Mouse (Mus musculus) kidney, postnatal 0 days (tissue): ENCODE measurements around the gene Mtg2. TPM values are rescaled to one million over a fixed set of nuclear protein-coding genes. Genes with fewer than 3 reads are reported as not detected.
A peak's percentile ranks its signal among the peaks of the same experiment; 100 is the strongest.

Experiments used
- ATAC-seq: fragments of 200-750 bp; cut with Nextera tagmentation; replicated peaks from 2 replicates; pipeline ENCODE4 v1.8.0; 2017; ENCODE audit warnings: low read depth, moderate number of reproducible peaks, moderate TSS enrichment, moderate library complexity; ENCODE audit not compliant: low FRiP score
- DNase-seq: peaks from one replicate; pipeline ENCODE4 v3.0.0-alpha.2; 2016; ENCODE audit warnings: low spot score
- H3K27ac ChIP-seq: fragments of 300-500 bp; sonication (generic); 2 replicates; pipeline ENCODE4 v1.5.1; 2014; ENCODE audit warnings: mild to moderate bottlenecking
- H3K27me3 ChIP-seq: fragments of 300-500 bp; sonication (generic); 2 replicates; pipeline ENCODE4 v1.6.1; 2014; ENCODE audit warnings: low read length, mixed read lengths; ENCODE audit not compliant: insufficient read depth
- H3K36me3 ChIP-seq: fragments of 300-500 bp; sonication (generic); 2 replicates; pipeline ENCODE4 v1.6.1; 2014; ENCODE audit warnings: low read length, mixed read lengths; ENCODE audit not compliant: insufficient read depth
- H3K4me1 ChIP-seq: fragments of 300-500 bp; sonication (generic); replicated peaks from 2 replicates; pipeline ENCODE4 v1.6.1; 2014; ENCODE audit warnings: antibody characterized with exemption, low read length, mixed read lengths; ENCODE audit not compliant: insufficient read depth
- H3K4me2 ChIP-seq: fragments of 300-500 bp; sonication (generic); 2 replicates; pipeline ENCODE4 v1.6.1; 2014; ENCODE audit warnings: mild to moderate bottlenecking, low read length, moderate library complexity, mixed read lengths
- H3K4me3 ChIP-seq: fragments of 300-500 bp; sonication (generic); replicated peaks from 2 replicates; pipeline ENCODE4 v1.5.1; 2014; ENCODE audit warnings: low read depth, low read length
- H3K9ac ChIP-seq: fragments of 300-500 bp; sonication (generic); 2 replicates; pipeline ENCODE4 v1.6.1; 2014; ENCODE audit warnings: low read depth, low read length
- H3K9me3 ChIP-seq: fragments of 300-500 bp; sonication (generic); replicated peaks from 2 replicates; pipeline ENCODE4 v1.6.1; 2016; ENCODE audit warnings: low read length, inconsistent platforms, mixed read lengths
- CTCF ChIP-seq: IDR thresholded peaks from 2 replicates; pipeline ENCODE4 v1.5.1; 2016; ENCODE audit warnings: antibody characterized with exemption, low read depth, mild to moderate bottlenecking, moderate library complexity
- WGBS: fragments of 180-500 bp; shearing (Covaris S2); extraction: QIAGEN DNeasy Blood & Tissue Kit; methylation state at CpG from one replicate; pipeline ENCODE4 v1.1.7; 2014; 5-methylcytosine and 5-hydroxymethylcytosine counted together
- polyA plus RNA-seq: library from polyadenylated mRNA; unstranded; fragments of >200 nt; fragmentation: Nextera tagmentation; extraction: Ambion mirVana; gene quantifications from 2 replicates; pipeline ENCODE4 v1.2.1, GENCODE M21; 2015

Mtg2 gene
- polyA plus RNA-seq = 18.6 and 19.3 TPM in 2 replicates

DNA sequence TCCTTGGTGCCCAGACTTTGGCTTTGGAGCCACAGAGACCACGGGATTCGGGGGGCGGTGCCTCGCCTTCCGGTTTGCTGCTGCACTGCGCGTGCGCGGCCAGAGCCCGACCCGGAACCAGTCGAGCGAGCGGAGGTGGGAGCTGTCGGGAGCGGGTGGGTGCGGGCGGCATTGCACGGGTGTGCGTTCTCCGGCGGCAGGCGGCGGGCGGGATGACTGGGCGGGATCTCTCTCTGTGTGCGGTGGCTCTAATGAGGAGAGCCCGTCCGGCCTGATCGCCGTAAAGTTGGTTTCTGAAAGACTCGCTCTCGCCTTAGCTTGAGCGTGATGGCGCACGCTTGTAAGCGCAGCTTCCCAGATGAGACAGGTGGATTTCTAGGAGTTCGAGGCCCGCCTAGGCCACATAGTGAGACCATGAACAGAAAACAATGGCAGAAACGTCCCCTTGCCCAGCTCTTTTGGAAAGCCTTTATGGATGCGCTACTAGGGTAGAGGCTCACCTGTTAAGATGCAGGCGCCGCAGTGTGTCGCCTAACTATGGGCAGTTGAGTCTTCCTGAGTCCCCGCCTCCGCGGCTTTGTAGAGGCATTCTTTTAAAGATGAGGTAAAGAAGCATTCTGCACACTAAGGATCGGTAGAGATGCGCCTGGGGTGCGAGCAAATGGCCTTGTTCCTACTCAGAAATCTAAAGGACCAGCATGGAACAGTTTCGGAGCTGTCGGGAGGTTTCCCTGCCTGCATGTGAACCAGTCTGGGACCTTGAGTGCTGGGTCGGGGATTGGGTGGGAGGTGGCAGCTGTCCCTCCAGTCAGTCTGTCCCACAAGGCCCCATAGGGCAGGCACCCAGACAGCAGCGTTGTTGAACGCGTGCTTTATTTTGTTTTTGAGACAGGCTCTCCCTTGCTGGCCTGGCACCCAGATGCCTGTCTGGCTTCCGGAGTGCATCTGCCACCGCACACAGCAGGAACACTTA, at the start of gene Mtg2:
Gene Mtg2, plus strand, starts transcription at position 108 of the 973 bp plus-strand sequence.
- WGBS = 4% methylated on average over 58 of the region's 58 CpGs
- Histone ChIP-seq H3K4me1 (peaks cover 6% of the 10 kb centered on the region; the same call in 1 of the 2 replicates), H3K27ac (peak within 1 kb of the TSS; percentile 76), H3K9ac (peak within 1 kb of the TSS; percentile 58), H3K4me2 (peak within 1 kb of the TSS; percentile 68), H3K9me3 (no peaks in the 10 kb centered on the region), H3K36me3 (0 out of 2 replicates have a peak, but pooled peaks cover 4% of the 10 kb centered on the region), H3K4me3 (peak within 1 kb of the TSS; percentile 64), H3K27me3 (no peaks in the 10 kb centered on the region)
- TF ChIP-seq CTCF = 0 out of 2 replicates have a peak, but pooled peaks have one; percentile 0
- DNase-seq (peak; percentile 95), ATAC-seq (peak; percentile 96)

DNA sequence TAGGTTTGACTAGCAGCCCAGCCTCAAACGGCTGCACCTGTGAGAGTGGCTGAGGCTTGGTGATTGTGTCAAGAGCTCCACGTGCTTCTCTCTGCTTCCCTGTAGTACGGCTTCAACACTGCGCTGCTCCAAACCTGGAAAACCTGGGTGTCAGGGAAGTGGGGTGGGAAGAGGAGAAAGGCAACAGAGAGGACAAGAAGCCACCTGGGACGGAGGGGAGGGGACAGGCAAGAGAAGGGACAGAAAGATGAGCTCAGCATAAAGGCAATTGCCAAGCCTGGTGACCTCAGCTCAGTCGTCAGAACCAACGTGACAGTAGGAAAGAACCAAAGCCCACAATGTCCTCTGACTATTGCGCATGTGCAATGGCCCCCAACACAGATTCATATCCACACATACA, 49.5 kb upstream of the Mtg2 start:
- H3K4me1 ChIP-seq = peaks cover 10% of the 10 kb centered on the region; the same call in 1 of the 2 replicates
- H3K9ac ChIP-seq = no peak overlapping the region
- no peak overlapping the region for H3K27ac ChIP-seq
- no peaks in the 10 kb centered on the region for H3K36me3 ChIP-seq
- H3K4me2 ChIP-seq = no peak overlapping the region
- TF ChIP-seq CTCF = no peak
- H3K9me3 ChIP-seq = no peaks in the 10 kb centered on the region
- ATAC-seq = no peak
- no peak for DNase-seq
- no peak overlapping the region for H3K4me3 ChIP-seq
- H3K27me3 ChIP-seq = peaks cover 4% of the 10 kb centered on the region; the same call in 1 of the 2 replicates
- WGBS = 77% methylated on average over 8 of the region's 8 CpGs

DNA sequence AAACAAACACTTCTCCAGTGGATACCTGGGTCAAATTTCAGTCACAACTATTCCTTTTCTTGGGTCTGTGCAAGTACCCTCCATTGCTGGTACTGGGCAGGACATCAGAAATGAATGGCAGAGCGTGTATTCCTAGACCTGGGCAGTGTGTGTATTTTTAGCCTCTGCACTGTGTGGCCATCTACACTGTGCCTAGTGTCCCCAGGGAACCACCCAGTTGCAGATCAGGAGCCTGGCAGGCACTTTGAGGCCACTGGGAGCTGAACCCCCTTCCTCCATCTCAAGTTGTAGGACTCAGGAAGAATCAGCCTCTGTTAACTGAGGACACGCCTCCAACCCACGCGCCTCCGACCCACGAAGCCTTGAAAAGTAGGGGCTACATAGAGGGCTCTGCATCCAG, 47.6 kb upstream of the Mtg2 start:
- Histone ChIP-seq H3K4me2 (no peak overlapping the region), H3K4me1 (peaks cover 19% of the 10 kb centered on the region), H3K9me3 (no peaks in the 10 kb centered on the region), H3K36me3 (peaks cover 1% of the 10 kb centered on the region; the same call in 1 of the 2 replicates), H3K9ac (no peak overlapping the region), H3K27ac (no peak overlapping the region), H3K27me3 (peaks cover 4% of the 10 kb centered on the region; the same call in 1 of the 2 replicates), H3K4me3 (no peak overlapping the region)
- no peak for TF ChIP-seq CTCF
- 68% methylated on average over 6 of the region's 6 CpGs for WGBS
- DNase-seq = no peak
- ATAC-seq = no peak

DNA sequence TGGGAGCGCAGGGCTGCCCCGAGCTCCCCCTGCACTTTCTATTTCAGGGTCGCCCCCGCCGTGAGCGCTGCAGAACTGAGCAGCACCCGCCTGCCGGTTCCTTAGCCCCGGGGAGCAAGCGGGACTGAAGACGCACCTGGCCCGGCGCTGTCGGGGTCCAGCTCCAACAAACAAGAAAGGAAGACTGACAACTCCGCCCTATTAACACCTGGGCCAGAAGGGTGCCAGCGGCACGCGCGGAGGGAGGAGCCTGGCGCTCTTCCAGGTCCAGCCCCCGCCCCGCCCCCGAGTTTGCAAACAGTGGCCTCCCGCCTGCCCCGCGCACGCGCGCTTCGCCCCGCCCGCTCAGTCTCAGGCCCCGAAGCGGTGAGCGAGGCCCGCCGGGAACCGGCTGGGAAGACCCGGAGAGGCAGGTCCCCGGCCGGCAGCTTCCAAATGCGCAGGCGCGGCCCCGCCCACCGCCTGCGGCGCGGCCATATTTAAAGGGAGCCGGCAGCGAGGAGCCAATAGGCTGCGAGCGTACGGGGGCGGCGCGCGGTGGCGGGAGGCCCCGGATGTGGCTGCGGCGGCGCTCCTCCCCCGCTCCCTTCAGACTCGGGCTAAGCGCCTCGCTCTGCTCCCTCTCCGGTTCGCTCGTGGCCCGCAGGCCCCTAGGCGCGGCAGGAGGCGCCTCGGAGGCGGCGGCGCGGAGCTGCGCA, 45.8 kb upstream of the Mtg2 start, which contains the start of gene Lsm14b:
Gene Lsm14b, plus strand, starts transcription at position 587 of the 698 bp plus-strand sequence.
- peak within 1 kb of the TSS; percentile 90 for H3K27ac ChIP-seq
- peak within 1 kb of the TSS; percentile 84 for H3K9ac ChIP-seq
- WGBS = 1% methylated on average over 68 of the region's 80 CpGs
- ATAC-seq (peak; percentile 96), DNase-seq (peak; percentile 97)
- H3K4me1 ChIP-seq = peaks cover 22% of the 10 kb centered on the region
- peaks cover 4% of the 10 kb centered on the region; the same call in 1 of the 2 replicates for H3K27me3 ChIP-seq
- H3K4me2 ChIP-seq = peak within 1 kb of the TSS; percentile 78
- TF ChIP-seq CTCF = no peak
- no peaks in the 10 kb centered on the region for H3K9me3 ChIP-seq
- peaks cover 16% of the 10 kb centered on the region; the same call in 1 of the 2 replicates for H3K36me3 ChIP-seq
- H3K4me3 ChIP-seq = peak within 1 kb of the TSS; percentile 62

GRCm38 (mm10) chr2:180025135-180025860, 45.1 kb upstream of the Mtg2 start:
- H3K4me1 ChIP-seq = peaks cover 22% of the 10 kb centered on the region
- H3K9ac ChIP-seq = peak overlapping the region; percentile 84
- under 1% methylated on average over 79 of the region's 84 CpGs for WGBS
- peak overlapping the region; percentile 90 for H3K27ac ChIP-seq
- no peaks in the 10 kb centered on the region for H3K9me3 ChIP-seq
- ATAC-seq = no peak; the same call in 1 of the 2 replicates
- peaks cover 16% of the 10 kb centered on the region; the same call in 1 of the 2 replicates for H3K36me3 ChIP-seq
- peaks cover 4% of the 10 kb centered on the region; the same call in 1 of the 2 replicates for H3K27me3 ChIP-seq
- DNase-seq = peak; percentile 45
- peak overlapping the region; percentile 62 for H3K4me3 ChIP-seq
- peak overlapping the region; percentile 78 for H3K4me2 ChIP-seq
- no peak for TF ChIP-seq CTCF
